Mouse (Mus musculus) small intestine, adult 2 months (tissue): Measurements from ENCODE around the gene Zfp933. TPM values are rescaled to one million over a fixed set of nuclear protein-coding genes. Genes with fewer than 3 reads are reported as not detected.

Experiments used
- polyA plus RNA-seq: library from polyadenylated mRNA; depleted of rRNA; stranded (reverse); fragments of >200 nt; gene quantifications from 2 replicates; pipeline ENCODE4 v1.2.3, GENCODE M21; 2012; rRNA removed

Gene Zfp933
- polyA plus RNA-seq, 1 experiment = 0.13 TPM

Other genes starting within 250 kb of the Zfp933 start
- not detected in 2 replicates for gene Zfp979, start 205.9 kb downstream of the Zfp933 start, polyA plus RNA-seq
- not detected in 2 replicates for gene Zfp534, start 145.8 kb downstream of the Zfp933 start, polyA plus RNA-seq
- 0.09 TPM in 1 of 2 replicates, not detected in the other for gene Zfp984, start 38.6 kb downstream of the Zfp933 start, polyA plus RNA-seq
- gene Miip, start 20.4 kb upstream of the Zfp933 start, polyA plus RNA-seq = 19.6 and 48.3 TPM in 2 replicates
- gene Fv1, start 20.6 kb upstream of the Zfp933 start, polyA plus RNA-seq = 0.41 and 0.58 TPM in 2 replicates
- gene Mfn2, start 56.3 kb upstream of the Zfp933 start, polyA plus RNA-seq = 38.0 and 72.8 TPM in 2 replicates
- gene Plod1, start 88.4 kb upstream of the Zfp933 start, polyA plus RNA-seq = 8.8 and 18.8 TPM in 2 replicates
- 97.5 and 209 TPM in 2 replicates for gene 2510039O18Rik, start 92.5 kb upstream of the Zfp933 start, polyA plus RNA-seq
- gene Nppb, start 137.4 kb upstream of the Zfp933 start, polyA plus RNA-seq = not detected in 2 replicates
- gene Nppa, start 152.4 kb upstream of the Zfp933 start, polyA plus RNA-seq = not detected in 2 replicates
- gene Clcn6, start 190.5 kb upstream of the Zfp933 start, polyA plus RNA-seq = 2.7 and 2.8 TPM in 2 replicates
- gene Mthfr, start 190.7 kb upstream of the Zfp933 start, polyA plus RNA-seq = 5.6 and 8.8 TPM in 2 replicates
- gene Agtrap, start 239.7 kb upstream of the Zfp933 start, polyA plus RNA-seq = 10.3 and 14.2 TPM in 2 replicates